Mouse (Mus musculus) ES-Bruce4 (cell line): ENCODE data around the gene Hoxa1. TPM values are rescaled to one million over a fixed set of nuclear protein-coding genes. Genes with fewer than 3 reads are reported as not detected.
A peak's percentile ranks its signal among the peaks of the same experiment; 100 is the strongest.

ENCODE experiments used
- H3K27ac ChIP-seq: 2 replicates; pipeline ENCODE4 v1.5.1; 2012; ENCODE audit warnings: low read length, inconsistent platforms; ENCODE audit not compliant: insufficient read depth
- H3K27me3 ChIP-seq: 2 replicates; pipeline ENCODE4 v1.6.1; 2012; ENCODE audit warnings: mild to moderate bottlenecking, low read length, inconsistent platforms; ENCODE audit not compliant: control insufficient read depth, poor library complexity, insufficient read depth, severe bottlenecking
- H3K36me3 ChIP-seq: 2 replicates; pipeline ENCODE4 v1.6.1; 2012; ENCODE audit warnings: inconsistent platforms, mild to moderate bottlenecking, low read length, moderate library complexity; ENCODE audit not compliant: control insufficient read depth, poor library complexity, insufficient read depth, severe bottlenecking
- H3K4me1 ChIP-seq: one replicate; pipeline ENCODE4 v1.8.1; 2011; ENCODE audit warnings: low read length; ENCODE audit not compliant: control insufficient read depth, insufficient read depth
- H3K4me3 ChIP-seq: 2 replicates; pipeline ENCODE4 v1.5.1; 2011; ENCODE audit warnings: low read depth, mild to moderate bottlenecking, low read length
- H3K9ac ChIP-seq: 2 replicates; pipeline ENCODE4 v1.6.1; 2012; ENCODE audit warnings: low read depth, mild to moderate bottlenecking, inconsistent platforms; ENCODE audit not compliant: poor library complexity, severe bottlenecking
- H3K9me3 ChIP-seq: replicated peaks from 2 replicates; pipeline ENCODE4 v1.6.1; 2012; ENCODE audit warnings: mild to moderate bottlenecking, low read length, inconsistent platforms; ENCODE audit not compliant: control insufficient read depth, poor library complexity, insufficient read depth, severe bottlenecking
- CTCF ChIP-seq: IDR thresholded peaks from one replicate; pipeline ENCODE4 v1.8.1; 2011; ENCODE audit warnings: low read depth, low read length
- EP300 ChIP-seq: IDR thresholded peaks from 2 replicates; pipeline ENCODE4 v1.6.1; 2011; ENCODE audit warnings: low read depth, low read length; ENCODE audit not compliant: insufficient read depth
- POLR2A ChIP-seq: IDR thresholded peaks from one replicate; pipeline ENCODE4 v1.8.1; 2011; ENCODE audit warnings: low read length; ENCODE audit not compliant: insufficient read depth
- polyA plus RNA-seq: library from polyadenylated mRNA; stranded (reverse); fragments of >200 nt; gene quantifications from 2 replicates; pipeline ENCODE4 v1.2.4, GENCODE M21; 2011; ENCODE audit warnings: low read depth; ENCODE audit not compliant: missing spikeins, insufficient read depth, insufficient read length

Gene Hoxa1
- polyA plus RNA-seq, 1 experiment: 2.9 TPM

DNA sequence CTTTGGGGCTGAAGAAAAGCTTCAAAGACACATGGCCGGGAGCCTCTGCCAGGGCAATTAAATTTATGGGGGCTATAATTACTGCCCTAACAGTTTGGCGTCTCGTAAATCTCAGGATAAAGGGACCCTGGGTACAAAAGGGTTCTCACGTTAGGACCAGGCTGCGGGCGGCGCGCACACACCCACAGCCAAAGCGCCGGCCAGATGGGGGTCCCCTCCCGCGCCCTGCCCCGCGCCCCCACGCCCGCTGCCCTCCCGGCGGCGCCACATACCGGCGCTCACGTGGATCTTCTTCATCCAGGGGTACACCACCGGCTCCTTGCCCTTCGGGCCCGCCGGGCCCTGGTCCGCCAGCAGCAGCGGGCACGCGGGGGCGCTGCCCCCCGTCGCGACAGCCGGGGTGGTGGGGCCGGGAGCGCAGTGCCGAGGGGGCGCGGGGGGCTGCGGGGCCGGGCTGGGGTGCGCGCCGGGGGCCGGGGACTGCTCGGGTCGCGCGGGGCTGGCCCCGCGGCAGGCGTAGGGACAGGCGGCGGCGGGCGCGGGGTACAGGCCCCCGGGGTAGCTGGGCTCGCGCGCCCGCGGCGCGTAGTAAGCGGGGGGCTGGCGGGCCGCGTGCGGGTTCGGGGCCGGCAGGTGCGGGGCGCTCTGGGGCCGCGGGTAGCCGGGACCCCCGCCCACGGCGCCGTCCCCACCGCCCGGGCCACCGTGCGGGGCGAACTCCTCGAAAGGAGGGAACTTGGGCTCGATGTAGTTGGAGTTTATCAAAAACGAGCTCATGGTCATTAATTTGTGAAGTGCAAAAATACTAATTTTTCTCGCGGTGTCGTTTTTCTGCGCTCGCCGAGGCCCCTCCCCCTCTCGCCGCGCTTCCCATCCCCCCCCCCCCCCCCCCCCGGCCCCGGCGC lies 33.0 kb upstream of the Hoxa1 start, which contains the start of gene Hoxa4:
TSS of gene Hoxa4 (minus strand) at position 848 of the 905 bp plus-strand sequence.
- Histone ChIP-seq H3K36me3 (no peaks in the 10 kb centered on the region), H3K27ac (no peak within 1 kb of the TSS), H3K27me3 (peaks cover 29% of the 10 kb centered on the region), H3K4me1 (no peaks in the 10 kb centered on the region), H3K4me3 (peak within 1 kb of the TSS; percentile 76), H3K9me3 (no peaks in the 10 kb centered on the region), H3K9ac (peak within 1 kb of the TSS; percentile 94)
- TF ChIP-seq POLR2A: no peak
- TF ChIP-seq CTCF: no peak
- no peak for TF ChIP-seq EP300

DNA sequence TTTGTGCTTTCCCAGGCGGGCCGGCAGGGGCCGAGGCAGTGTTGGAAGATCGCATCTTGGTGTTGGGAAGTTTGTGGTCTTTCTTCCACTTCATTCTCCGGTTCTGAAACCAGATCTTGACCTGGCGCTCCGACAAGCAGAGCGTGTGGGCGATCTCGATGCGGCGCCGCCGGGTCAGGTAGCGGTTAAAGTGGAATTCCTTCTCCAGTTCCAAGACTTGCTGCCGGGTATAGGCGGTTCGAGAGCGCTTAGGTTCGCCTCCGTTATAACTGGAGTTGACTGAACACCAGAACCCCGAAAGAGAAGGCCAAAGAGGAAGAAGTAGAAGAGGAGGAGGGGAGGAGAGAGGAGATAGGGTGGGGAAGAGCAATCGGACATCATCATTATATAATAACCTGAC lies 32.3 kb upstream of the Hoxa1 start:
- H3K4me1 ChIP-seq: no peaks in the 10 kb centered on the region
- TF ChIP-seq POLR2A: no peak
- no peak for TF ChIP-seq EP300
- no peak for TF ChIP-seq CTCF
- peaks cover 29% of the 10 kb centered on the region for H3K27me3 ChIP-seq
- no peak overlapping the region for H3K9ac ChIP-seq
- H3K9me3 ChIP-seq: no peaks in the 10 kb centered on the region
- no peak overlapping the region for H3K4me3 ChIP-seq
- no peaks in the 10 kb centered on the region for H3K36me3 ChIP-seq
- H3K27ac ChIP-seq: no peak overlapping the region

DNA sequence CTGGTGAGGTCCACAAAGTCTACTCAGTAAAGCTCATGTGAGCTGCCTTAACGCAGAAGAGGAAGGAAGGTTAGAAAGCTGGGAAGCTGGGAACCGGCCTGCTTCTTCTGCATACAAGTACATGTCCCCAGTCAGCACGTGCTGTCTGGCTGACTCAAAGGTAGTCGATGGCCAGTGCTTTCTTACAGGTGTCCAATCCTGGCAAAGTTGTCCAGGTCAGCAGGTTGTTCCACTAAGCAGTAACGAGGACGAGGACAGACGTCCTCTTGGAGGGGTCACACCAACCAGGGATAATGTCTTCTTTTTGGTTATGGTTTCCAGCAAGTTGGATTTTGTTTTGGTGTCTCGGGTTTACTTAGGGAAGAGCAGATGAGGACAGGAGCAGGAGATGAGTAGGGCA lies 31.8 kb upstream of the Hoxa1 start:
- Histone ChIP-seq H3K4me3 (no peak overlapping the region), H3K9me3 (no peaks in the 10 kb centered on the region), H3K36me3 (no peaks in the 10 kb centered on the region), H3K27me3 (peaks cover 27% of the 10 kb centered on the region), H3K9ac (no peak overlapping the region), H3K4me1 (no peaks in the 10 kb centered on the region), H3K27ac (no peak overlapping the region)
- TF ChIP-seq EP300: no peak
- TF ChIP-seq POLR2A: no peak
- no peak for TF ChIP-seq CTCF

DNA sequence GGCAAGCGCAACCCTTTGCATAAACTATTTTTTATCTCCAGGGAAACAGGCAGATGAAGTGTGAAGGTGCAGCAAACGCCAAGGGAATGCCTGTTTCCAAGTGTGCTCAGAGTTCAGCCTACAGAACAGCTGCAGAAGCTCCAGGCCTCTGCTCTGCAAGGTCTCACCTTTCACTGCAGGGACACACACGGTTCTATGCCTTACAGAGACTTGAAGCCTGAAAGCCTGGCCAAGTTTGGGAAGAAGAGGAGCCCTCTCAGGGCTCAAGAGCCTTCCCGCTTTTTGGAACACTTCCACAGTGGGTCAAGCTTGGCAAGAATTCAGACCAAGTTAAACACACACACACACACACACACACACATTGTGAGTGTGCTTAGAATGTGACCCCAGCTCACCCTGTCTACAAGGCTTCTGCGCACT lies 31.1 kb upstream of the Hoxa1 start:
- H3K27me3 ChIP-seq: peaks cover 26% of the 10 kb centered on the region
- H3K36me3 ChIP-seq: no peaks in the 10 kb centered on the region
- H3K4me3 ChIP-seq: no peak overlapping the region
- no peaks in the 10 kb centered on the region for H3K4me1 ChIP-seq
- no peak overlapping the region for H3K27ac ChIP-seq
- no peak overlapping the region for H3K9ac ChIP-seq
- TF ChIP-seq CTCF: no peak
- TF ChIP-seq POLR2A: no peak
- TF ChIP-seq EP300: no peak
- no peaks in the 10 kb centered on the region for H3K9me3 ChIP-seq

DNA sequence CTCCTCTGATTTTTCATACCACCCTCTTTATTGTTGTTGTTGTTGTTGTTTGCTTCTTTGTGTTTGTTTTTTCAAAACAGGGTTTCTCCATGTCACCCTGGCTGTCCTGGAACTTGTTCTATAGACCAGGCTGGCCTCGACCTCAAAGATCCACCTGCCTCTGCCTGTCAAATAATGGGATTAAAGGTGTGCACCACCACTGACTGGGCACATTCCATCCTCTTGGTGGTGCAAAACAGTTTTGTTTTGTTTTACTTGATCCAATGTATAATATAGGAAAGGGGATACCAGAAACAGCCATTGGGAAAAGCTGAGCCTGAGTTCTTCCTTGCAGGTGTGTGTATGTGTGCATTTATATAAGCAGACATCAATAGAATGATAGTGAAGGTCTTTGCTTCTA lies 28.4 kb upstream of the Hoxa1 start:
- Histone ChIP-seq H3K27me3 (peaks cover 19% of the 10 kb centered on the region), H3K36me3 (no peaks in the 10 kb centered on the region), H3K27ac (no peak overlapping the region), H3K9me3 (no peaks in the 10 kb centered on the region), H3K4me3 (no peak overlapping the region), H3K4me1 (no peaks in the 10 kb centered on the region), H3K9ac (no peak overlapping the region)
- TF ChIP-seq EP300: no peak
- no peak for TF ChIP-seq CTCF
- TF ChIP-seq POLR2A: no peak

DNA sequence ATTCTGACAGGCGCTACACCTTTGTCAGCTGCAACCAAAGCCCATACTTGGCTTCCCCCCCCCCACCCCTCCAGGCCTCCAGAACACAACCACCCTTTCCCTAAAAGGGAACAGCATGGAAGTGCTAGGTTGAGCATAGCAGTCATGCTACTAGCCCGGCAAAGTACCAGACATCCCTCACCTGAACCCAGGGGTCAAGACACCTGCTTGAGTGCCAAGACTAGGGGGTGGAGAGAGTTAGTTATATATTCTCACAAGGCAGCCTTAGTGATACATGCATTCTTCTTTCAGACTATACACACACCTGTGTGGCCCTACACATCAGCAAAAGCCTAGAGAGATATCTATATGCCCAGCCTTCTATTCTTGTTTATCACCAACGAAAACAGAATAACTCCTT lies 27.7 kb upstream of the Hoxa1 start:
- Histone ChIP-seq H3K9ac (no peak overlapping the region), H3K4me1 (no peaks in the 10 kb centered on the region), H3K9me3 (no peaks in the 10 kb centered on the region), H3K27ac (no peak overlapping the region), H3K4me3 (no peak overlapping the region), H3K27me3 (peaks cover 12% of the 10 kb centered on the region), H3K36me3 (no peaks in the 10 kb centered on the region)
- no peak for TF ChIP-seq CTCF
